Mouse (Mus musculus): ENCODE data around the gene Olfr574.

Olfr574 gene

GRCm38 (mm10) chr7:102948167-102948566 is at the start of gene Olfr574:
TSS of gene Olfr574 (plus strand) at chr7:102948467.
- no peak for DNase-seq (ENCODE audit: low read depth, low spot score)

- no peak for DNase-seq (ENCODE audit: low read depth, low spot score)
Measured at GRCm38 (mm10) chr7:102915261-102915660, 33.0 kb upstream of the Olfr574 start.

- no peak for DNase-seq (ENCODE audit: low read depth, low spot score)
Measured at GRCm38 (mm10) chr7:102916405-102916804, 31.9 kb upstream of the Olfr574 start.

- no peak for DNase-seq (ENCODE audit: low read depth, low spot score)
Measured at GRCm38 (mm10) chr7:102917032-102917875, 31.0 kb upstream of the Olfr574 start, which contains the start of gene Olfr571. TSS of gene Olfr571 (minus strand) at chr7:102917536.

- peak; percentile 61 for DNase-seq (ENCODE audit: low read depth, low spot score)
Measured at GRCm38 (mm10) chr7:102919632-102920031, 28.6 kb upstream of the Olfr574 start.

DNA sequence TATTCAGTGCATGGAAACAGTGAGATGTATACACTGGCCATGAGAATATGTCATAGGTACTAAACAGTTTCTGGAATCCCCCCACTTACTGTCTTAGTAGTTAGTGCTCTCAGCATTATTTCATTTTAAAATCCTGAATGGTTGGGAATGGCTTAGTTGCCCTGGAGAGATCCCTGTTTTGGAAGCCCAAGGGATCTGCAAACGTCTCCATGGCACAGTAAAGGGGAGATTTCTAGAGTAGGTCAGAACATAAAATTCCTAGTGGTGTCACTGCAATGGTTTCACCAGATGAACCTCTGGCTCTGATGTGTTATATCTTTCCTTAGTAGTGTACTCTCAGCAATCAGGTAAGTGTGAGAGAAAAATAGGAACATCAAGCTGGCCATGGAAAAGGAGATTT is 24.2 kb upstream of the Olfr574 start, which contains the start of gene Olfr572:
Gene Olfr572 (plus strand): TSS at position 301 of the 400 bp plus-strand sequence.
- DNase-seq (ENCODE audit: low read depth, low spot score) = no peak

- DNase-seq (ENCODE audit: low read depth, low spot score) = peak; percentile 12
Measured at GRCm38 (mm10) chr7:102927105-102927504, 21.2 kb upstream of the Olfr574 start.

- no peak for DNase-seq (ENCODE audit: low read depth, low spot score)
Measured at GRCm38 (mm10) chr7:102942475-102942874, 5.8 kb upstream of the Olfr574 start, which contains the start of gene Olfr573-ps1. TSS of gene Olfr573-ps1 (minus strand) at chr7:102942575.

GRCm38 (mm10) chr7:102943417-102943816 is 4.8 kb upstream of the Olfr574 start:
- DNase-seq (ENCODE audit: low read depth, low spot score) = no peak

GRCm38 (mm10) chr7:102950732-102951131 is 2.5 kb downstream of the Olfr574 start:
- DNase-seq (ENCODE audit: low read depth, low spot score) = no peak

DNA sequence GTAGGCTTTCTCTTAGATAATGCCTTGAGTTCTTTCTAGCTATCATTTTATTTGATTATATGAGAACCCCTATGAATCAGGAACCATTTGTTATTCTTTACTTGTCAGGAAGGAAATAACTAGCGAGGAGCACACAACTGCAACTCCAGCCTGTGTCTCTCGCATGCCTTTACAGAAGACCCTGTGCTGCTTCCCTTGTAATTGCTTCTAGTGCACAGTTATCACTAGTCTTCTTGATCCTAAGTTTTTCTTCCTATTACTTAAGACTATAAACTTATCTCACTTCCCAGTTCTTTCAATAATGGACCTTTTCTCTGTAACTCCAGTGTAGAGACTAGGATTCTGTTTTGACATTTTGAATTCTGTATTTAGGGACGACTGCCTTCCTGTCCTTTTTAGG is 9.9 kb downstream of the Olfr574 start:
- DNase-seq (ENCODE audit: low read depth, low spot score) = no peak

- no peak for DNase-seq (ENCODE audit: low read depth, low spot score)
Measured at GRCm38 (mm10) chr7:102958593-102958992, 10.3 kb downstream of the Olfr574 start, which contains the start of gene Olfr575. TSS of gene Olfr575 (minus strand) at chr7:102958775.

DNA sequence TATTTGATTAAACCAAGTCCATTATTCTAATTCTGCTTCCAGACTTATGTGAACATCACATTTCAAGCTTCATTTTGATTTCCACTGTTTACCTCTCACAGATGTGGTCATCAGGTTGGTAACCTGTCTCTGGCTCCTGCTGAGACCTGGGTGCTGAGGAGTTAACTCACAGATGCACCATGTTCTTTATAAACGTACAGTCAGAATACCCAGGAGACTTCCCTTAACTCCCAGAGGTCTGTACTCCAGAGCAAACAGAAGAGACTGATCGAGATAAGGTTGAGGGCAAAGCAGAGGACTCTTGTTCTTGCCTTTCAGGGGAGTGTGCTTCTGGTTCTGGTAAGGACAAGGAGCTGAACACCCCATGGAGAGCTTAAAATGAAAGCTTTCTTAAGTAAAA is 14.1 kb downstream of the Olfr574 start, which contains the start of gene Olfr576:
Gene Olfr576 (plus strand): TSS at position 301 of the 400 bp plus-strand sequence.
- DNase-seq (ENCODE audit: low read depth, low spot score) = no peak

GRCm38 (mm10) chr7:102974399-102974798 is 26.1 kb downstream of the Olfr574 start:
- no peak for DNase-seq (ENCODE audit: low read depth, low spot score)

GRCm38 (mm10) chr7:102975843-102976242 is 27.6 kb downstream of the Olfr574 start, which contains the start of gene Olfr577:
TSS of gene Olfr577 (minus strand) at chr7:102975943.
- no peak for DNase-seq (ENCODE audit: low read depth, low spot score)

- DNase-seq (ENCODE audit: low read depth, low spot score) = no peak
Measured at GRCm38 (mm10) chr7:102989224-102989623, 41.0 kb downstream of the Olfr574 start, which contains the start of gene Olfr578. TSS of gene Olfr578 (minus strand) at chr7:102989324.
